Mouse (Mus musculus) left cerebral cortex, postnatal 14 days (tissue): ENCODE measurements at regions not wholly inside any gene's neighbourhood (a gene's known extent, or its start where the extent isn't known, plus 50 kb on each side); places are given as distances from the start of the nearest gene placed in this dataset.

Experiments used
- DNase-seq, 2 experiments: peaks; one replicate each; pipeline ENCODE4 v3.0.0; 2021 to 2022; ENCODE audit warnings: low spot score in 2 of 2, mixed read lengths in 1 of 2
- intact Hi-C: fragments of 180-260 bp; cut with DNase I; formaldehyde crosslinking; loops from one replicate; pipeline ENCODE4 v1.15.1; 2025

DNA sequence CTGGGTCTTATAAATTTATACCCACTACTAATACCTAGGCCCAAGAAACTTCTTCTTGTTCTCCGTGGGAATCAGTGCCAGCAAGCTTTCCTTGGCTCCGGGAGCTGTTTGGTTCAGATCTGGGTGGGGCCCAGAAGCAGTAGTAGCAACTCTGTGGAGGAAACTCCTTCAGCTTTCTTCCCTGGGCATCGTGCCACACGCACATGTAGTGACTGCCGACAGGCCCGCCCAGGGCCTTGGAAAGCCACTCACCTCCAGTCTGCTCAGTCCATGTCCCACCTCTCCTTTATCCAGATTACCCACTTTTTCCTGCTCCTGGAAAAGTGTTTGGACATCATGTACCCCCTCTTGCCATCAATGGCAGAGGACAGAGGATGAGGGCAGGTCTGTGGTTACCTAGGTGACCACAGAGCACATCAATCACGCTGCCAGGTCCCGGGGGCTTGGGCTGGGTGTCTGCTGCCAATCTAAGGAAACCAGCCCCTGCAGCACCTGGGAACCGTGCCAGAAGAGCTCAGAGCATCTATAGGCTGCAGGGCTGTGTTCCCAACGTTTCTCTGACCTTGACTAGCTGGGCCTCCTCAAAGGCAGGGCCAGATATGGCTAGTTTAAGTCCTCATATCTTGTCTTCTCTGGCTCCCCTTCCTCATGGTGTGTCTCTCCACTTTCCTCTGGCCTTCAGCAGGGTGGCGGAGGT, 63.1 kb upstream of the Mef2a start:
- DNase-seq = peak in 1 of 2 experiments; percentile 46
- intact Hi-C loops = no loop called here

DNA sequence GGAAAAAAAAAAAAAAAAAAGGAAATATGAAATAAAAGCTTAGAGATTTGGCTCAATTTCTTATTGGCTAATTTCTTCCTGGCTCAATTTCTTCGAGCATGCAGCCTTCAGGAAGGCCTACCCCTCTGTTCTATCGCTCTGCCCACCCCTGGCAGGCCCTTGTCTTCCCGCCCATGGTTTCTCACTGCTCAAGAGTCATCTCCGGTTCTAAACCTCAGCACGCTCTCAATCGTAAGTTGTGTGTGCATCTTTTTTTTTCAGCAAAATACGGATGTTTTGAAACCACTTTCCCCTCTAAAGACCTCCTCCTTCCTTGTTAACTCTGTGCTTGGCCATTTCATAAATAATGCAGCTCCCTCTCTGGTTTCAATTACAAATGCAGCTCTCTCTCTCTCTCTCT, 58.3 kb upstream of the Mef2a start:
- no peak for DNase-seq
- intact Hi-C loops = no loop called here

DNA sequence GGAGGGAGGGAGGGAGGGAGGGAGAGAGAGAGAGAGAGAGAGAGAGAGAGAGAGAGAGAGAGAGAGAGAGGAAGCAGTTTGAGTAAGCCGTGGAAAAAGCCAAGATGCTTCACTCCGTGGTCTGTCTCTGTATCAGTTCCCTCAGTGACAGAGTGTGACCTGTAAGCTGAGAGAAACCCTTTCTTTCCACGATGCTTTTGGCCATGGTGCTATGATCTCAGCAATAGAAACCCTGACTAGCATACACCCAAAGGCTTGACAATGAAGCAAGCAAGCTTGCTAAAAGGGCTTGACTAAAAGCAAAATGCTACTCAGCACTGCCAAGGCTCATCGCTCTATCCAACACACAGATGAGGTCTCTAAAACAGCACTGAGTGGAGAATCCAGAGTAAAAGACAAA, 57.4 kb upstream of the Mef2a start:
- no peak for DNase-seq
- intact Hi-C loops = no loop called here

DNA sequence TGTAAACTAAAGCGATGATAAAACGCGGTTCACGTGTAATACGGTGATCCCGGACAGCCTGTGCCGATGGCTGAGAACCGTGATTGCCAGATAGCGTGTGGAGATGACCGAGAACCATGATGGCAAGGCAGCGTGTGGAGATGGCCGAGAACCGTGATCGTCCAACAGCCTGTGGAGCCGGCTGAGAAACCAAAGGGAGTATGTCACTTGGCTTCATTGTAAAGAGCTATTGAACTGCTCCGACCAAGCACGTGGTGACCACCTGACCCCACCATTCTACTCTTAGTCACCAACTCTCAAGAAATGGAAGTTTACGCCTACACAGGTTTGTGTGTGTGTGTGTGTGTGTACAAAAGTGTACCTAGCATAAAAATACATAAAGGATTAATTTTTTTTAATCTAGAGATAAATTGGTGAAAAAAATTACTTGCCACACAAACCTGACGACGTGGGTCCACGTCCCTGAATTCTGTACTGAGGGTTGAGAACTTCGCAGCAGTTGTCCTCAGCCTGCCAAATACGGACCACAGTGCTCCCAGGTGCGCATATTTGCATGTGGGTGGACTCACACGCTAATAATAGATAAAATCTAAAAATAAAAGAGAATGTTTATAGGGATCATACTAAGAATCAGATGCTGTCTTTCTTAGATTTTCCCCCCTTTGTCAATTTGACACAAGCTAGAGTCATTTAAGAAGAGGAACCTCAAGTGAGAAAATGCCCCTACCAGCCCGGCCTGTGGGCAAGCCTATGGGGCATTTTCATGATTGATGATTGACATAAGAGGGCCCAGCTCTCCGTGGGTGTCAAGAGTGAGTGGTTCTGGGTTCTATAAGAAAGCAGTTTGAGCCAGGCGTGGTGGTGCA, 56.6 kb upstream of the Mef2a start:
- DNase-seq = no peak
- intact Hi-C loops = no loop called here

DNA sequence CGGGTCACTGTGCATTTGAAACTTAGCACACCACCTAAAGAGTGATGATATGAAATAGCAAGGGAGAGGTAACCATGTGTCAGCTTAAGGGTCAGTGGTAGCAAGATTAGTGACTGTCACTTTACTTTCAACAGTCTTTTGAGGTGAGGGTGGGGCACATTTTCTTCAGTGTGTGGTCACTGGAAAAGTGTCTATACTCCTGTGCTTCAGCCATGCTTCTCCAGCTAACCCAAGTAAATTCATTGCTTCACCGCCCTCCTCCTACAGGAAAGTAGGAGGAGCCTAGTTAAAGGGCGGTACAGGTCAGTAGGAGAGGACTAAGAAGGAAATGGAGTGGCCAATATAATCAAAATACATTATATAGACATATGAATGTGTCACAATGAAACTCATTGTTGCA, 55.7 kb upstream of the Mef2a start:
- intact Hi-C loops = no loop called here
- no peak for DNase-seq

DNA sequence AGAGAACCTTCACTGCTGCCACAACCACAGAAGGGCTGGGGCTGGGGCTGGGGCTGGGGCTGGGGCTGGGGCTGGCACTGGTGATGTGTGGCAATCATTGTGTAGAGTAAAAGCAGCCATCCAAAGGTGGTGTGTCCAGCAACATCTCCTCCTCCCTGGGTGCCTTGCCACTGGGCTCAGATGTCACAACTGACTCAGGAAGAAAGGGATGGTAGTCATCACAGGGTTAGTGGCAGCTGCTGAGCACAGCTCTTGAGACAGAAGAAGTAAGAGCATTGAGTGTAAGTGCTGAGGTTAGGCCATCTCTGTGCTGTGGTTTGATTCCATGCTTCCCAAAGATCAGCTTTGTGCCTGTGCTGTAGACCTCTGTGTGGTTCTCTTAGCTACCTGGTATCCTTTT, 53.4 kb upstream of the Mef2a start:
- DNase-seq = no peak
- intact Hi-C loops = no loop called here

DNA sequence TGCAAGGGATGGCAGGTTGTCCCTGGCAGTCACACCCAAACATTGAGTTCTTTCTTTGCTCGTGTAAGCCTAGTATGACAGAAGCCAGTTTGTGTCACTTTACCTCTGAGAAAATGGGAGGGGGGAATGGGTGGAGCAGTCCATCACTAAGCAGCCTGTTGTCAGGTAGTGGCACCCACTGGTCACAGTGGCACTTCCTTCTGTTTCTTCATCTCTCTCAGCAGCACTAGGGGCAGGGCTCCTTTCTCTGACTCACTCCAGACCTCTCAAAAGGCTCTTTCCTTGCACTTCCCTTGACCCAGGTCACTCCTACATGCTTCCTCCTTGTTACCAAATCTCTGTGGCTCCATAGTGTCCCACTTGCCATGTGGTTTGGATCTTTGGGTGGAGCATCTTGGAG, 52.9 kb upstream of the Mef2a start:
- intact Hi-C loops = no loop called here
- no peak for DNase-seq

DNA sequence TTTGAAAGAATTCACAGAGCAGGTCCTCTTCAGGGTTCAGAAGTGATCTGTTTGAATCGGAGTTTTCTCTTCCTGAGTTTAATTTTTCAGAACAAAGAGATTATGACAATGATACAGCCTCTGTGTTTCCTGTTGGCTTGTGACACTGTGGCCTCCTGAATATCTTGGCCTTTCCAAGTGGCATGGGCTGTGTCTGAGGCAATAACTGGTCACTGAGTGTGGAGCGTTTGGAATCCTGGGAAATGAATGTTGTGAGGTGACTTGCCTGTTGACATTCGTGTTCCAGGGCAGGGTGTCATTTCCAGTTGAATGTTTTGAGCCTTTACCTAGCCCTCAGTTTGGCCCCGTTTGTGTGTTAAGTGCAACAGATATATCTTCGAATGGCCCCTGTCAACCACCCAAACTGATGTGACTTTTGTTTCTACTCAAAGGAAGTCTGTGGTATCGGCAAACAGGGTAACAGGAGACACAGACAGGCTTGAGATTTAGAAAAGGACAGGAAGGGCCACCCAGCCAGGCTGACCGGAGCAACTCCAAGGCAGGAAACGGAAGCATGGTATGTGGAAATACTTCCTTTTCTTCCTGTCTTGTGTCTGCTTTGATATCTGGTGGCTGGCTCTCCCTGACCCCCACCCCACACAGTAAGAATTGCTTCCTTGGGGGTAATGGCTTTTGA, 52.3 kb upstream of the Mef2a start:
- DNase-seq = no peak
- intact Hi-C loops = no loop called here
